Mouse (Mus musculus) testis, adult 2 months (tissue): Measurements from ENCODE around the gene Thumpd3.

Experiments used
- CTCF ChIP-seq: fragments of 200-500 bp; IDR thresholded peaks from 2 replicates; pipeline ENCODE4 v1.5.1; 2012; ENCODE audit warnings: low read depth, mild to moderate bottlenecking, inconsistent platforms, low read length, moderate library complexity; ENCODE audit not compliant: control insufficient read depth, insufficient read depth, insufficient replicate concordance
- POLR2A ChIP-seq: fragments of 200-500 bp; IDR thresholded peaks from 2 replicates; pipeline ENCODE4 v1.6.1; 2012; ENCODE audit warnings: low read depth, mild to moderate bottlenecking, inconsistent platforms, low read length, moderate library complexity; ENCODE audit not compliant: control insufficient read depth

GRCm38 (mm10) chr6:113062253-113062652 lies 16.2 kb downstream of the Thumpd3 start:
- TF ChIP-seq POLR2A: no peak
- no peak for TF ChIP-seq CTCF
